Mouse (Mus musculus) olfactory bulb, adult 2 months (tissue): ENCODE measurements around the gene Spc24. TPM values are rescaled to one million over a fixed set of nuclear protein-coding genes. Genes with fewer than 3 reads are reported as not detected.

ENCODE experiments used
- H3K27ac ChIP-seq: fragments of 200-500 bp; 2 replicates; pipeline ENCODE4 v1.5.1; 2012; ENCODE audit warnings: low read depth, low read length; ENCODE audit not compliant: insufficient read depth
- H3K4me1 ChIP-seq: fragments of 200-500 bp; 2 replicates; pipeline ENCODE4 v1.6.1; 2012; ENCODE audit warnings: low read length; ENCODE audit not compliant: control insufficient read depth, insufficient read depth
- H3K4me3 ChIP-seq: fragments of 200-500 bp; 2 replicates; pipeline ENCODE4 v1.5.1; 2012; ENCODE audit warnings: mild to moderate bottlenecking, low read depth, low read length, moderate library complexity; ENCODE audit not compliant: insufficient read depth
- CTCF ChIP-seq: fragments of 200-500 bp; IDR thresholded peaks from 2 replicates; pipeline ENCODE4 v1.5.1; 2012; ENCODE audit warnings: low read depth, mild to moderate bottlenecking, low read length, moderate library complexity; ENCODE audit not compliant: insufficient read depth
- POLR2A ChIP-seq: fragments of 200-500 bp; IDR thresholded peaks from 2 replicates; pipeline ENCODE4 v1.6.1; 2012; ENCODE audit warnings: mild to moderate bottlenecking, low read depth, low read length, moderate library complexity; ENCODE audit not compliant: insufficient read depth
- WGBS: fragments of 180-500 bp; shearing (Covaris S2); methylation state at CpG from one replicate; pipeline ENCODE4 v1.1.7; 2018; 5-methylcytosine and 5-hydroxymethylcytosine counted together
- polyA plus RNA-seq: library from polyadenylated mRNA; stranded (reverse); fragments of >200 nt; gene quantifications from 2 replicates; pipeline ENCODE4 v1.2.4, GENCODE M21; 2012; ENCODE audit warnings: low replicate concordance; ENCODE audit not compliant: missing spikeins, insufficient read depth, insufficient read length

Gene Spc24
- polyA plus RNA-seq: not detected in 2 replicates

GRCm38 (mm10) chr9:21760155-21761088, at the start of gene Spc24:
Gene Spc24, minus strand, starts transcription at chr9:21760303.
- peak within 1 kb of the TSS; percentile 92 for H3K4me3 ChIP-seq
- H3K4me1 ChIP-seq: peaks cover 5% of the 10 kb centered on the region
- WGBS: under 1% methylated on average over 54 of the region's 54 CpGs
- no peak within 1 kb of the TSS for H3K27ac ChIP-seq
- TF ChIP-seq CTCF: no peak
- no peak for TF ChIP-seq POLR2A

- Histone ChIP-seq H3K4me1 (peaks cover 31% of the 10 kb centered on the region), H3K27ac (no peak overlapping the region), H3K4me3 (no peak overlapping the region)
- no peak for TF ChIP-seq POLR2A
- no peak for TF ChIP-seq CTCF
- 69% methylated on average over 3 of the region's 3 CpGs for WGBS
These were observed 48.5 kb upstream of the Spc24 start for GRCm38 (mm10) chr9:21808561-21808960.

- Histone ChIP-seq H3K4me1 (peaks cover 32% of the 10 kb centered on the region), H3K4me3 (no peak overlapping the region), H3K27ac (peak overlapping the region; percentile 41; the same call in 1 of the 2 replicates)
- no peak for TF ChIP-seq POLR2A
- no peak for TF ChIP-seq CTCF
- 41% methylated on average over 11 of the region's 11 CpGs for WGBS
These were observed 46.9 kb upstream of the Spc24 start for GRCm38 (mm10) chr9:21806976-21807375.

GRCm38 (mm10) chr9:21806363-21806762, 46.3 kb upstream of the Spc24 start:
- H3K27ac ChIP-seq: no peak overlapping the region
- TF ChIP-seq CTCF (no peak), POLR2A (no peak)
- WGBS: 61% methylated on average over 3 of the region's 3 CpGs
- H3K4me1 ChIP-seq: peaks cover 32% of the 10 kb centered on the region
- H3K4me3 ChIP-seq: no peak overlapping the region

GRCm38 (mm10) chr9:21803986-21804644, 44.0 kb upstream of the Spc24 start:
- peaks cover 32% of the 10 kb centered on the region for H3K4me1 ChIP-seq
- peak overlapping the region; percentile 26 for H3K4me3 ChIP-seq
- WGBS: 12% methylated on average over 13 of the region's 13 CpGs
- no peak for TF ChIP-seq POLR2A
- peak; percentile 89 for TF ChIP-seq CTCF
- H3K27ac ChIP-seq: peak overlapping the region; percentile 91

- peaks cover 31% of the 10 kb centered on the region for H3K4me1 ChIP-seq
- H3K4me3 ChIP-seq: no peak overlapping the region
- 92% methylated on average over 7 of the region's 7 CpGs for WGBS
- TF ChIP-seq POLR2A (no peak), CTCF (no peak)
- no peak overlapping the region for H3K27ac ChIP-seq
These were observed 41.5 kb upstream of the Spc24 start for GRCm38 (mm10) chr9:21801591-21801990.

- no peak overlapping the region for H3K27ac ChIP-seq
- no peak overlapping the region for H3K4me3 ChIP-seq
- TF ChIP-seq POLR2A (no peak), CTCF (no peak)
- 83% methylated on average over 7 of the region's 7 CpGs for WGBS
- peaks cover 30% of the 10 kb centered on the region for H3K4me1 ChIP-seq
These were observed 41.0 kb upstream of the Spc24 start for GRCm38 (mm10) chr9:21801121-21801520.

GRCm38 (mm10) chr9:21799010-21799350, 38.9 kb upstream of the Spc24 start:
- no peak for TF ChIP-seq CTCF
- TF ChIP-seq POLR2A: no peak
- Histone ChIP-seq H3K4me3 (peak overlapping the region; percentile 58), H3K4me1 (peaks cover 17% of the 10 kb centered on the region), H3K27ac (no peak overlapping the region)
- WGBS: 65% methylated on average over 3 of the region's 3 CpGs

GRCm38 (mm10) chr9:21798345-21799009, 38.4 kb upstream of the Spc24 start, which contains the start of gene Kank2:
Gene Kank2, minus strand, starts transcription at chr9:21798744.
- no peak within 1 kb of the TSS for H3K27ac ChIP-seq
- H3K4me3 ChIP-seq: peak within 1 kb of the TSS; percentile 58
- TF ChIP-seq CTCF (no peak), POLR2A (no peak; the same call in 1 of the 2 replicates)
- H3K4me1 ChIP-seq: peaks cover 12% of the 10 kb centered on the region; the same call in 1 of the 2 replicates
- under 1% methylated on average over 52 of the region's 52 CpGs for WGBS
